Comparison of ENCODE assay signal across 10 mouse cellular contexts in genomic region chr11:78121176-78121575, GRCm38 (mm10). TPM values are rescaled to one million over a fixed set of nuclear protein-coding genes. Genes with fewer than 3 reads are reported as not detected.
A peak's percentile ranks its signal among the peaks of the same experiment; 100 is the strongest.
DNase-seq lines count a peak whose midpoint lies in the region; ATAC-seq and TF ChIP-seq lines count a peak whose summit lies in the region.
"Had no signal": no experiment of that assay in that cellular context is flagged by ENCODE, and none has a peak within 500 bp of the region (broad histone marks: within the 10 kb centered on the region; RNA-seq: fewer than 3 reads in every experiment).

No protein-coding gene starts in this region.

- no peaks in the 10 kb centered on the region for H3K27me3 ChIP-seq in kidney, embryonic 16.5 days (ENCODE audit: insufficient read depth, low read length)
- H3K27me3 ChIP-seq in forebrain, embryonic 13.5 days: no peaks in the 10 kb centered on the region
- H3K27me3 ChIP-seq: lung, embryonic 15.5 days had no signal

- intact Hi-C loops in left cerebral cortex, adult 2 months (cut with DNase I): no loop called here

- H3K4me1 ChIP-seq in kidney, embryonic 16.5 days (ENCODE audit: insufficient read depth, low read length): peaks cover 39% of the 10 kb centered on the region
- H3K4me1 ChIP-seq in forebrain, embryonic 13.5 days: peaks cover 40% of the 10 kb centered on the region

- H3K9ac ChIP-seq in kidney, embryonic 16.5 days (replicated peaks; ENCODE audit: low read length): no peak overlapping the region
- no peak overlapping the region for H3K9ac ChIP-seq in forebrain, embryonic 13.5 days
- H3K9ac ChIP-seq: lung, embryonic 15.5 days had no signal

- no peak overlapping the region for H3K4me2 ChIP-seq in kidney, embryonic 16.5 days (replicated peaks; ENCODE audit: low read depth, low read length)
- H3K4me2 ChIP-seq in forebrain, embryonic 13.5 days: no peak overlapping the region
- H3K4me2 ChIP-seq: lung, embryonic 15.5 days had no signal

- no peak for TF ChIP-seq CTCF in left cerebral cortex, adult 2 months (IDR thresholded peaks at IDR 0.05)

- no peak overlapping the region for H3K27ac ChIP-seq in kidney, embryonic 16.5 days (ENCODE audit: low read length)
- no peak overlapping the region for H3K27ac ChIP-seq in forebrain, embryonic 13.5 days
- H3K27ac ChIP-seq in left cerebral cortex, adult 2 months: no peak overlapping the region
- H3K27ac ChIP-seq: lung, embryonic 15.5 days had no signal

- H3K9me3 ChIP-seq in kidney, embryonic 16.5 days (ENCODE audit: low read length): no peaks in the 10 kb centered on the region
- H3K9me3 ChIP-seq in forebrain, embryonic 13.5 days (replicated peaks): no peaks in the 10 kb centered on the region
- H3K9me3 ChIP-seq: lung, embryonic 15.5 days had no signal

- no peaks in the 10 kb centered on the region for H3K36me3 ChIP-seq in kidney, embryonic 16.5 days (ENCODE audit: insufficient read depth, low read length)
- no peaks in the 10 kb centered on the region for H3K36me3 ChIP-seq in forebrain, embryonic 13.5 days (ENCODE audit: poor library complexity, severe bottlenecking)
- H3K36me3 ChIP-seq: lung, embryonic 15.5 days had no signal

- ATAC-seq in kidney, embryonic 16.5 days (ENCODE audit: low FRiP score, low TSS enrichment): no peak
- ATAC-seq in forebrain, embryonic 13.5 days: no peak

- H3K4me3 ChIP-seq in kidney, embryonic 16.5 days (ENCODE audit: low read length): no peak overlapping the region
- no peak overlapping the region for H3K4me3 ChIP-seq in forebrain, embryonic 13.5 days
- no peak overlapping the region for H3K4me3 ChIP-seq in left cerebral cortex, adult 2 months
- H3K4me3 ChIP-seq: lung, embryonic 15.5 days had no signal

- DNase-seq in kidney, adult 11 months: peak; percentile 39
- peak; percentile 95 for DNase-seq in Muller cell, postnatal 12 days (ENCODE audit: inconsistent ontology term)
- DNase-seq in brain, adult 2 months (ENCODE audit: low read depth, low spot score): peak; percentile 50
- peak; percentile 43 for DNase-seq in kidney, postnatal 10 days
- no peak for DNase-seq in layer of hippocampus, adult 11-12 months (ENCODE audit: low spot score)
- DNase-seq in left cerebral cortex, adult 2 months (ENCODE audit: extremely low spot score in 1 of 2, low spot score in 2 of 2): no peak
- DNase-seq: layer of hippocampus, adult 9-11 months had no signal

- WGBS in kidney, embryonic 16.5 days: 31% methylated on average over 5 of the region's 5 CpGs
- 51% methylated on average over 5 of the region's 5 CpGs for WGBS in forebrain, embryonic 13.5 days

RNA-seq across cellular contexts. Expression of gene Fam222b, which starts 26.7 kb away (rescaled TPM):
- polyA plus RNA-seq in kidney, embryonic 16.5 days (2015; fragmentation: Nextera tagmentation; extraction: Ambion mirVana): 14.8 and 19.3 TPM in 2 replicates
- polyA plus RNA-seq in forebrain, embryonic 13.5 days (2015; fragmentation: Nextera tagmentation; extraction: Ambion mirVana): 22.1 and 23.7 TPM in 2 replicates
- 10 to 100 TPM; 27.5 to 32.1 TPM for total RNA-seq in left cerebral cortex, adult 2 months (2021)

RNA-seq across cellular contexts. Expression of gene Eral1, which starts 41.0 kb away (rescaled TPM):
- polyA plus RNA-seq in kidney, embryonic 16.5 days (2015; fragmentation: Nextera tagmentation; extraction: Ambion mirVana): 41.0 and 41.6 TPM in 2 replicates
- 33.0 and 36.6 TPM in 2 replicates for polyA plus RNA-seq in forebrain, embryonic 13.5 days (2015; fragmentation: Nextera tagmentation; extraction: Ambion mirVana)
- total RNA-seq in left cerebral cortex, adult 2 months (2021): 10 to 100 TPM; 18.9 to 19.0 TPM

RNA-seq across cellular contexts. Expression of gene Traf4, which starts 44.2 kb away (rescaled TPM):
- 108 and 110 TPM in 2 replicates for polyA plus RNA-seq in kidney, embryonic 16.5 days (2015; fragmentation: Nextera tagmentation; extraction: Ambion mirVana)
- polyA plus RNA-seq in forebrain, embryonic 13.5 days (2015; fragmentation: Nextera tagmentation; extraction: Ambion mirVana): 114 and 121 TPM in 2 replicates
- total RNA-seq in left cerebral cortex, adult 2 months (2021): 10 to 100 TPM; 10.5 to 10.6 TPM

RNA-seq across cellular contexts. Expression of gene Nek8, which starts 55.3 kb away (rescaled TPM):
- polyA plus RNA-seq in kidney, embryonic 16.5 days (2015; fragmentation: Nextera tagmentation; extraction: Ambion mirVana): 27.9 and 29.1 TPM in 2 replicates
- 5.4 and 8.7 TPM in 2 replicates for polyA plus RNA-seq in forebrain, embryonic 13.5 days (2015; fragmentation: Nextera tagmentation; extraction: Ambion mirVana)
- 1 to 10 TPM; 3.0 to 3.1 TPM for total RNA-seq in left cerebral cortex, adult 2 months (2021)

RNA-seq across cellular contexts. Expression of gene Tlcd1, which starts 55.3 kb away (rescaled TPM):
- 35.1 and 36.1 TPM in 2 replicates for polyA plus RNA-seq in kidney, embryonic 16.5 days (2015; fragmentation: Nextera tagmentation; extraction: Ambion mirVana)
- polyA plus RNA-seq in forebrain, embryonic 13.5 days (2015; fragmentation: Nextera tagmentation; extraction: Ambion mirVana): 4.7 and 7.6 TPM in 2 replicates
- total RNA-seq in left cerebral cortex, adult 2 months (2021): 10 to 100 TPM; 24.4 to 27.7 TPM

Comparison
In these comparisons a context has a peak if more than half of its experiments do, and no peak if none do; other contexts are left out.
1. DNase-seq: peak in kidney, adult 11 months (single experiment), Muller cell, postnatal 12 days (single experiment), brain, adult 2 months (single experiment) and kidney, postnatal 10 days (single experiment); none in layer of hippocampus, adult 11-12 months (single experiment) and left cerebral cortex, adult 2 months (0 of 2).